In the genomic region with DNA sequence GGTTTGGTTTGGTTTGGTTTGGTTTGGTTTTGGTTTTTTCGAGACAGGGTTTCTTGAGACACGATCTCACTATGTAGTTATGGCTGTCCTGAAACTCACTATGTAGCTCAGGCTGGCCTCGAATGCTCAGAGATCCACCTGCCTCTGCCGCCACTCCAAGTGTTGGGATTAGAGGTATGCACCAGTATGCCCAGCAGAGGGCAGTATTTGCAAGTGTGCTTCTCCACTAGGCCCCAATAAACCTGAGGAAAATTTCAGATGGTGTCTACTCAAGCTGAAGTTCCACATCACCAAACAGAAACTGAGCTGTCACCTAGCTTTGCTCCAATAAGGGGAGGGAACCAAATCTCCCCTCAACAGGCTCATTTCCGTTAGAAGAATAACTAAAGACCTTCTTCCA, we compare ENCODE assay signal across 8 mouse cellular contexts. TPM values are rescaled to one million over a fixed set of nuclear protein-coding genes. Genes with fewer than 3 reads are reported as not detected.
DNase-seq lines count a peak whose midpoint lies in the region.

No protein-coding gene starts in this region.

- intact Hi-C loops in heart, postnatal 36 days (cut with DNase I), result no loop called here
- intact Hi-C loops in left cerebral cortex, postnatal 36 days (cut with DNase I), result no loop called here

- DNase-seq in heart, postnatal 36 days, result peak; percentile 5 to 26
- no peak for DNase-seq in heart, adult 8-10 months (ENCODE audit: low spot score)
- peak; percentile 20 to 36 for DNase-seq in CD8-positive naive resting alpha-beta T cell, adult 2 months (ENCODE audit: low read depth in 2 of 2, low spot score in 2 of 2)
- peak; percentile 19 to 43 for DNase-seq in adrenal gland, postnatal 36 days
- peak; percentile 11 for DNase-seq in lung, postnatal 14 days
- no peak for DNase-seq in left cerebral cortex, postnatal 36 days (ENCODE audit: low spot score in 2 of 2)
- no peak for DNase-seq in cerebellum, adult 11 months
- DNase-seq in urinary bladder, adult 2 months (ENCODE audit: low spot score), result no peak

RNA-seq across cellular contexts. Expression of a gene that starts 31.8 kb away (rescaled TPM):
- total RNA-seq in heart, postnatal 36 days (2021), result 1,000 to 10,000 TPM; 1,412 to 1,495 TPM
- total RNA-seq in heart, adult 8-10 months (2022), result 1,000 to 10,000 TPM; 1,252 to 1,700 (median 1,462) TPM
- 1,000 to 10,000 TPM; 1,319 to 1,411 TPM for total RNA-seq in adrenal gland, postnatal 36 days (2021)
- total RNA-seq in left cerebral cortex, postnatal 36 days (2021), result 1,000 to 10,000 TPM; 1,009 to 1,161 TPM
- 1,965 and 3,164 TPM in 2 replicates for polyA plus RNA-seq in urinary bladder, adult 2 months (2012; rRNA removed)

RNA-seq across cellular contexts. Expression of a gene that starts 41.4 kb away (rescaled TPM):
- total RNA-seq in heart, postnatal 36 days (2021), result not detected
- total RNA-seq in heart, adult 8-10 months (2022), result not detected
- under 1 TPM; 0.46 to 0.86 TPM for total RNA-seq in adrenal gland, postnatal 36 days (2021)
- total RNA-seq in left cerebral cortex, postnatal 36 days (2021), result not detected
- polyA plus RNA-seq in urinary bladder, adult 2 months (2012; rRNA removed), result 0.10 and 0.39 TPM in 2 replicates

RNA-seq across cellular contexts. Expression of a gene that starts 56.7 kb away (rescaled TPM):
- total RNA-seq in heart, postnatal 36 days (2021), result 100 to 1,000 TPM; 206 to 211 TPM
- 100 to 1,000 TPM; 194 to 232 (median 216) TPM for total RNA-seq in heart, adult 8-10 months (2022)
- 100 to 1,000 TPM; 617 to 646 TPM for total RNA-seq in adrenal gland, postnatal 36 days (2021)
- 100 to 1,000 TPM; 165 to 192 TPM for total RNA-seq in left cerebral cortex, postnatal 36 days (2021)
- polyA plus RNA-seq in urinary bladder, adult 2 months (2012; rRNA removed), result 607 and 659 TPM in 2 replicates

RNA-seq across cellular contexts. Expression of a gene that starts 56.8 kb away (rescaled TPM):
- total RNA-seq in heart, postnatal 36 days (2021), result 10 to 100 TPM; 18.8 to 20.6 TPM
- 10 to 100 TPM; 16.6 to 19.7 (median 16.9) TPM for total RNA-seq in heart, adult 8-10 months (2022)
- total RNA-seq in adrenal gland, postnatal 36 days (2021), result 10 to 100 TPM; 68.5 to 76.3 TPM
- 10 to 100 TPM; 27.3 to 30.7 TPM for total RNA-seq in left cerebral cortex, postnatal 36 days (2021)
- 27.3 and 27.4 TPM in 2 replicates for polyA plus RNA-seq in urinary bladder, adult 2 months (2012; rRNA removed)

Comparison
In these comparisons a context has a peak if more than half of its experiments do, and no peak if none do; other contexts are left out.
1. DNase-seq: peak in heart, postnatal 36 days (2 of 2), CD8-positive naive resting alpha-beta T cell, adult 2 months (2 of 2), adrenal gland, postnatal 36 days (2 of 2) and lung, postnatal 14 days (single experiment); none in heart, adult 8-10 months (single experiment), left cerebral cortex, postnatal 36 days (0 of 2), cerebellum, adult 11 months (single experiment) and urinary bladder, adult 2 months (single experiment).